Mouse (Mus musculus) bone marrow, adult 2 months (tissue): ENCODE data around the gene Defb46.

Experiments used
- CTCF ChIP-seq: fragments of 200-500 bp; IDR thresholded peaks from 2 replicates; pipeline ENCODE4 v1.5.1; 2011; ENCODE audit warnings: low read length, control low read depth; ENCODE audit not compliant: control insufficient read depth, insufficient read depth
- POLR2A ChIP-seq: fragments of 200-500 bp; IDR thresholded peaks from 2 replicates; pipeline ENCODE4 v1.6.1; 2011; ENCODE audit warnings: low read depth, mild to moderate bottlenecking, control low read depth, low read length, borderline replicate concordance; ENCODE audit not compliant: control insufficient read depth

- no peak for TF ChIP-seq POLR2A
- no peak for TF ChIP-seq CTCF
Observed at GRCm38 (mm10) chr8:19238101-19238500, 1.6 kb upstream of the Defb46 start.
